Mouse (Mus musculus) lung, postnatal 0 days (tissue): ENCODE measurements around the gene Hk3.

ENCODE experiments used
- CTCF ChIP-seq: IDR thresholded peaks from 2 replicates; pipeline ENCODE4 v1.5.1; 2016; ENCODE audit warnings: antibody characterized with exemption, mild to moderate bottlenecking
- EP300 ChIP-seq: IDR thresholded peaks from 2 replicates; pipeline ENCODE4 v1.6.1; 2016; ENCODE audit warnings: antibody characterized with exemption, mild to moderate bottlenecking, control low read depth

DNA sequence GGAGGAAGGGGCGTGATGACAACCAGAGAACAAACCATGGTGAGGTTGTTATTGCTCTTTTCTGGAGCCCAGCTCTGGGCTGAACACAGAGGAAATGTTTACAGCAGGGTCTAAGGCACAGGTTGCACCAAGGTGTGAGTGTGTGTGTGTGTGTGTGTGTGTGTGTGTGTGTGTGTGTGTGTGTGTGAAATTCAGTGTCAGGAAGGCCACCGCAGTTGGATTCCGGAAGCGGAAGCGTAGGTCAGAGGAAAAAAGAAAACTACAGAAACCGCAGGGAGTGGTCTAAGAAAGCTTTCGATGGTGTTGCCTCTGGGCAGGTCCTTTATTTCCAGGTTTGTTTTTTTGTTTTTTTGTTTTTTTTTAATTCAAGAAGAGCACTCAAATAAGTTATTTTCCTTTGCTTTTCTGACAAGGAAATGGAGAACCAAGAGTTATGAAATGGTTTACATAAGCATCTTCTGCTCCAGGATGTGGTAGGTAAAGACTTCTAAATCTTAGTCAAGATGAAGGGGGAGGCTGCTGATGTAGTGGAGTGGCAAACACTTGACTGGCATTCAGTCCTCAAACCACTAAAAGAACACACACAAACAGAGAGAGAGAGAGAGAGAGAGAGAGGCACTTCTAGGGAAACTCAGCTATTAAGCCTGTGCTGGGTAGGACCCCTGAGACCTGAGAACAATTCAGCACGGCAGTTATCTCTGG, 3.1 kb downstream of the Hk3 start:
- TF ChIP-seq CTCF (no peak), EP300 (no peak)
